Mouse (Mus musculus) heart, embryonic 10.5 days (tissue): ENCODE data around the gene Dnajb2. TPM values are rescaled to one million over a fixed set of nuclear protein-coding genes. Genes with fewer than 3 reads are reported as not detected.

Experiments used
- microRNA-seq: library from miRNA; unstranded; fragments of <30 nt; microRNA quantifications from one replicate; pipeline ENCODE4, GENCODE M21; 2017
- polyA plus RNA-seq: library from polyadenylated mRNA; unstranded; fragments of >200 nt; fragmentation: Nextera tagmentation; extraction: Ambion mirVana; gene quantifications from 2 replicates; pipeline ENCODE4 v1.2.1, GENCODE M21; 2016

Gene Dnajb2
- polyA plus RNA-seq, 1 experiment from 2014 or later = 32.4 TPM

Small RNA genes lying within 50 kb of the gene (microRNA-seq; reads per million reads assigned to microRNA genes)
- gene Gm27943 = not detected

Other genes starting within 250 kb of the Dnajb2 start
- gene Nhej1, start 111.2 kb upstream of the Dnajb2 start, polyA plus RNA-seq = 10.2 and 10.3 TPM in 2 replicates
- gene Slc23a3, start 102.5 kb upstream of the Dnajb2 start, polyA plus RNA-seq = 0.06 TPM in 1 of 2 replicates, not detected in the other
- gene Cnppd1, start 93.7 kb upstream of the Dnajb2 start, polyA plus RNA-seq = 36.3 TPM in 2 replicates
- gene Retreg2, start 93.6 kb upstream of the Dnajb2 start, polyA plus RNA-seq = 30.4 and 37.5 TPM in 2 replicates
- gene Zfand2b, start 67.8 kb upstream of the Dnajb2 start, polyA plus RNA-seq = 30.2 and 32.1 TPM in 2 replicates
- gene Abcb6, start 56.0 kb upstream of the Dnajb2 start, polyA plus RNA-seq = 24.6 and 29.8 TPM in 2 replicates
- 24.7 and 28.5 TPM in 2 replicates for gene Ankzf1, start 44.3 kb upstream of the Dnajb2 start, polyA plus RNA-seq
- 27.5 and 36.0 TPM in 2 replicates for gene Atg9a, start 44.2 kb upstream of the Dnajb2 start, polyA plus RNA-seq
- gene Glb1l, start 25.6 kb upstream of the Dnajb2 start, polyA plus RNA-seq = 7.9 and 10.9 TPM in 2 replicates
- 103 and 131 TPM in 2 replicates for gene Stk16, start 25.6 kb upstream of the Dnajb2 start, polyA plus RNA-seq
- gene Tuba4a, start 16.5 kb upstream of the Dnajb2 start, polyA plus RNA-seq = 35.2 and 50.8 TPM in 2 replicates
- not detected in 2 replicates for gene A630095N17Rik, start 4.3 kb upstream of the Dnajb2 start, polyA plus RNA-seq
- 0.70 and 0.84 TPM in 2 replicates for gene Ptprn, start 28.1 kb downstream of the Dnajb2 start, polyA plus RNA-seq
- gene Resp18, start 42.0 kb downstream of the Dnajb2 start, polyA plus RNA-seq = not detected in 2 replicates
- 142 and 144 TPM in 2 replicates for gene Dnpep, start 81.6 kb downstream of the Dnajb2 start, polyA plus RNA-seq
- gene Des, start 123.9 kb downstream of the Dnajb2 start, polyA plus RNA-seq = 341 and 642 TPM in 2 replicates
- gene Speg, start 138.9 kb downstream of the Dnajb2 start, polyA plus RNA-seq = 77.9 and 80.0 TPM in 2 replicates
- gene Gmppa, start 199.5 kb downstream of the Dnajb2 start, polyA plus RNA-seq = 73.4 and 75.4 TPM in 2 replicates
- 0.79 and 2.3 TPM in 2 replicates for gene Asic4, start 214.0 kb downstream of the Dnajb2 start, polyA plus RNA-seq
- gene Chpf, start 242.9 kb downstream of the Dnajb2 start, polyA plus RNA-seq = 30.8 and 30.9 TPM in 2 replicates
- 0.36 and 0.39 TPM in 2 replicates for gene Tmem198, start 243.1 kb downstream of the Dnajb2 start, polyA plus RNA-seq